Mouse (Mus musculus) regulatory T cell (primary cell): ENCODE results near the gene Cby1.

Source experiments
- in situ Hi-C: fragments of 300-600 bp; cut with MboI, MseI; formaldehyde crosslinking; loops from one replicate; pipeline ENCODE4 v1.15.1; 2025; ENCODE audit warnings: high pct_unique_total_duplicates

Cby1 gene

GRCm38 (mm10) chr15:79706603-79707214 lies 47.7 kb downstream of the Cby1 start:
- in situ Hi-C loops = no loop called here

DNA sequence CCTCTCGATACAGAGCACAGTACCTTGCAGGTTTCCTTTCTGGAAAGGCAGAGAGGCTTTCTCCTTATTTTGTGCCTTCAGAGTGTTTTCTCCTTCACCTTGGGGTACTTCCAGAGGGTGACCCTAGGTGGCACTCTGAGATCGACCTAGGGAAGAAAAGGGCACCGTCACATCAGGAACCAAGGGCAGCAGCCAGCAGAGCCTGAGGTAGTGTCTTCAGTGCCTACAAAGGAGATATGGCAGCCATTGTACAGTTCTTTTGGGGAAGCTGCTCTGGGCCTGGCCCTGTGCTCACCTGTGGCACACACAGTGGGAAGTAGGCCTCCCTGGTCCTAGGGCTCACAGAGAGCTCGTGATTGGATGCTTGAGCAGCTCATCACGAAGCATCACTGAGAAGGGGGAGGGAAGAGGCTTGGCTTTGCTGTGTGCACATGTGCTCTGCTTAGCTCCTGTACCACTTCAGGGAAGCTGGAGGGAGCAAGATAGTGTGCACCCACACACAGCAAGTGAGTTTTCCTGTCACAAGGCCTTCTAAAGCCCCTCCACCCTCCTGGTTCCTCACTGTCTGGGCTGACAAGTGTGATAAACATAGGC lies 49.3 kb downstream of the Cby1 start:
- in situ Hi-C loops = no loop called here

GRCm38 (mm10) chr15:79715646-79716045 lies 56.6 kb downstream of the Cby1 start:
- in situ Hi-C loops = no loop called here

GRCm38 (mm10) chr15:79716710-79717109 lies 57.7 kb downstream of the Cby1 start:
- in situ Hi-C loops = no loop called here
